Mouse (Mus musculus) lung, postnatal 25 days (tissue): ENCODE measurements around the gene Fstl3.
A peak's percentile ranks its signal among the peaks of the same experiment; 100 is the strongest.

Experiments used
- DNase-seq: peaks from one replicate; pipeline ENCODE4 v3.0.0; 2022; ENCODE audit warnings: low spot score

The Fstl3 gene

DNA sequence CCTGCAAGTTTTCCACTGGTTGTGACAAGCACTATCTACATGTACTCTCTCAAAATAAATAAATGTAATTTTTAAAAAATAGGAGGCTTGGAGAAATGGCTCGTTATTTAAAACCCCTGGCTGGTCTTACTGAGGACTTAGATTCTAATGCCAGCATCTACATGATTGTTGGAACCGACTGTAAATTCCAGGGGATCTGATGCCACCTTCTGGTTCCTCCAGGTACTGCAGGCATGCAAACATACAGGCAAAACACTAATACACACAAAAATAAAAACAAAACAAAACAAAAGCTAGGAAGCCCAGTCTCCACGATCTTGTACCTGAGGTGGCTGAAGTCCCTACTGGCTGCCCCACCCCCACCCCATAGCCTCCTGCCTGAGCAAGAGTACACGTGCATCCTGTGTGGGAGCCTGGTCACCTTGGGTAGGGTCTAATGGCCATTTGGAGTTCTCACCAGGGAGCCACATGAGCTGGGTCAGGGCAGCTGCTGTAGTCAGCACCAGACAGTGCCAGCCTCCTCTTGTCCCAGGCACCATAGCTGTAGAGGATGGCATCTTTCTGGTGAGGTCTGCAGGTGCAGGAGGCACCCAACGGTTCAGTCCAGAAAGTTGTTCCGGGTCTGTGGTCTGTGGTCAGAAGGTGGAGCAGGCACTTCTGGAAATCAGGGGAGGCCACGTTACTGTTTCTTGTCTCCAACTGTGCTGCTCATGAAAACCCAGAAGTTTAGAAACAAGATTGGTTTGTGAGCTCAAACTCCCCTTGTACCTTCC is 11.5 kb downstream of the Fstl3 start:
- DNase-seq: peak; percentile 79

DNA sequence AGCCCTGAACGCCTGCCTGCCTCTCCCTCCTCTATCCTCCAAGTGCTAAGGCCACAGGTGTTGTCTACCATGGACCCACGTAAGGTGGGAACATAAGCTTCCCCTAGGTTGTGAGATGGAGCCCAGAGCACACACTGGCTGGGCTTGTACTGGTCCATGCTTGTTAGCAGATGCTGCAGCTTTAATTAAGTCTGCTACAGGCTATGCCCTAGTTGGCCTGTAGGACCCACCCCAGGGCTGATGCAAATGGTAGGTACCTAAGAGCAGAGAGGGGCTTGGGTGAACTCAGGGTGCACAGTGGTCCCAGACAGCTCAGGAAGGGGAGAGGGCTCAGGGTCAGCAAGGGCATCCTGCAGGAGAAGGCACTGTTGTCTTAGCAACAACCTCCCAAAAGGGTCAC is 12.5 kb downstream of the Fstl3 start:
- DNase-seq: no peak

DNA sequence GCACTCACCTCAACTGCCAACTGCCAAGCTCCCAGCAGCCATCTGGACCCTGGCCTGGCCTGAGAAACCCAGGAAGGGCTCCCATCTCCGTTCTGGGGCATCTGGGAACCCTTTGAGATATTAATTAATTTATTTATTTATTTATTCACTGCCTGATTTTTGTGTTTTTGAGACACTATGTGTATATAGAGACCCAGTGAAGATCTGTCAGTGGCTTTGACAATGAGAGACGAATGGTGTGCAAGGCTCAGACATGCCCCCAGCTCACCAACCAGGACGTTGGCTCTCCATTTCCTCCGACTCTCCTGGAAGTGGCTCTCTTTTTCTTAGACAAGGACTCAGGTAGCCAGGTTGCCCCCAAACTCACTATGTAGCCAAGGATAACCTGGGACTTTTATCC is 13.8 kb downstream of the Fstl3 start, which contains the start of gene Prss57:
Prss57 (minus strand) TSS at position 101 of the 400 bp plus-strand sequence.
- no peak for DNase-seq

DNA sequence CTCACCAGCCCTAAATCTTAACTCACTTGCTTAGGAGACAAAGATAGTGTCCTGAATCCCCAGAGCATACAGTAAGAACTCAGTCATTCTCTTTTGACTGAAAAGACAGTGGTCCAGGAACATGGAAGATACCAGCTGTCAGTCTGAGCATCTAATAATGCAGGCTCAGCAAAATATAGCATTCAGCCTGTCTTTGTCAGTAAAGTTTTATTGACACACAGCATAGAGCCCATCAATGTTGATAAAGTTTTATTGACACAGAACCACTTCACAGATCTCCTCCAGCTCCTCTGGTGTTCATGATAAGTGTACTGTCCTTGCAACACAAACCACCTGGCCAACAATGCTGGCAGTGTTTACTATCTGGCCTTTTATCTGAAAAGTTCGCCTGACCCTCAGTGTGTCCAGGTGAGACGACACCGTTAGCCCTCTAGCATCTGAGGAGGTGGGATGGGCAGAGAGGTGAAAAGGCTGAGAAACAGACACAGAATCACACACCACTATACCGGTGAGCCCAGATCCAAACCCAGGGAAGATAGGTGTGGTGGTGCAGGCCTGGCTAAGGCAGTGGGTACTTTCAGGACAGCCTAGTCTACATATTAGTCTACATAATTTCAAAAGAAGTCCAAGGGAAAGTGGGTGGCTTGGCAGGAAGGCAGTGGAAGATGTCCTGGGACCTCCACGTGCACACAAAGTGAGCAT is 15.4 kb downstream of the Fstl3 start:
- no peak for DNase-seq

DNA sequence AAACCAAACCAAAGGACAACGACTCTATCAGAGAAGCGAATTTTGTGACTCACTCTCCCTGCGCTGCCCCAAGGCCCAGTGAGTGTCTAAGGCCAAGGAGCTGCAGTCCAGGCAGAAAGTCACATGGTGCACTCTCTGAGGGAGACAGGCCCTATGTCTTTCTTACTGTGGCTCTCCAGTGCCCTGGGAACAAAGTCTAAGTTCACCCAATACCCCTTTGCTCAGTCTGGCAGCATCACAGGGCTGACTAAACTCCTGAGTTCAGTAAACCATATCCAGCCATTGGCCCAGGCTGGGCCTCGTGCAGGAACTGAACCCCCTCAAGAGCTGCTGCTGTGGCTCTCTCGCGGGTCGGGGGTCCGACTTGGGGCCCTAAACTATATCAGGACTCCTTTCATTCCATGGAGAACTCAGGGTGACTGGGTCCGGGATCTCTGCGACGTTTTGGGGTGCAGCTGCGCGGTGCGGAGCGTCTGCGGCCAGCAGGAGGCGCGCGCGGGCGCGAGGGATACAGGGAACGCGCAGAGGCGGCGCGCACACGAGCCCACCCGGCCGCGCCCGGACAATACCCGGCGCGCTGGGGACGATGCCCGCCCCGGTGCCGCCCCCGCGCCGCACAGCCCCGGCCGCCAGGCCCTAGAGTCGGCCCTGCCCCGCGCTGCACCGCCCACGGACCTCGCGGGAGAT is 16.1 kb downstream of the Fstl3 start, which contains the start of gene Palm:
Palm (plus strand) TSS at position 522 of the 687 bp plus-strand sequence.
- peak; percentile 68 for DNase-seq

DNA sequence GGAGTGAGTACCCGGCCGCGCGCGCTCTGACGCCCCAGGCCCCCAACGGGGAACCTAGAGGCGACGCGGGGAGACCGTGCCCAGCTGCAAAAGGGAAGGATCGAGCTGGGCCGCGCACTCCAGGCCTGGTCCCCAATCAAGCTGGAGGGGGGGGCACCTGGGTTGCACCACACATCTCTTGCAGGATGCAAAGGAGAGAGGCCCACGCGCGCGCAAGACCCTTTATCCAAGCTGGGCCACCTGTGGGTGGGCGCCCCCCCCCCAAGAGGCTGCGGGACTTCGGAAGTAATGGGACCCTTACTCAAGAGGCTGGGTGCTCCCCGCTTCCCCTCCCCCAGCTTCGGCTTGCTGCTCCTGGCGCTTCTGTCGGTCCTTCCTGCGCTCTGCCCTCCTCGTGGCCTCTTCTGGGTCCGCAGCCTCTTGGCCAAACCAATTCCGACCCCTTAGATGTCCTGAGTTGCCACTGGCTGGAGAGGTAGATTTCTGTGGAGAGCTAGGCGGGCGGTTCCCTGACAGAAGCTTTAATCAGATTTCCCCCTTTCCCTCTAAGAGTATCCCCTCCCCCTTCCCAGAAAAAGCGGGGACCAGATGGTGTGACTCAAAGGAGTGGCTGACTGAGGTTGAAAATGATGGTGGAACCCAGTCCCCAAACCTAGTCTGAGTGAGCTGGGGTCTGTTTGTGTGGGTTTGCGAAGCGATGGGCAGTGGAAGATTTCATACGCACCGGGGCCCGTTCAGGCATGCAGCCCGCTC is 16.8 kb downstream of the Fstl3 start:
- DNase-seq: no peak

DNA sequence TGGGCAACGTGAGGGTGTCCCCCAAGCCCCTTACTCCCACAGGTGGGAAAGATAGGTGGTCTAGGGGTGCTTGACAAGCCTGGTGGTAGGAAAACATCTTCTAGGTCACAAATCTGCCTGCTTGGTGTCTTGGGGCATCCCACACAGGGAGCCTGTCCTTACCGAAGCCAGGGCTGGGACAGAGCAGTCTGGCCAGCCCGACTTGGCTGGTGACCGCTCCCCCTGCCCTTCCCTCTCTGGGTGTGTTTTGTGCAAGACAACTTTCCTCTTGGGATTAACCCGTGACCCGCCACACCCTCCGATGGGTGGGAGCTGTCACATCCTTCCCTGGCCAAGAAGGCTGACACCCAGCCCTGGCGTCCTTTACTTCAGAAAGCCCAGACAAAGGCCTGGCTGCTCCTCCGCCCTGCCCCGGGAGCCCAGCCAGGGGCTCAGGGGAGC is 17.4 kb downstream of the Fstl3 start:
- DNase-seq: peak; percentile 83

DNA sequence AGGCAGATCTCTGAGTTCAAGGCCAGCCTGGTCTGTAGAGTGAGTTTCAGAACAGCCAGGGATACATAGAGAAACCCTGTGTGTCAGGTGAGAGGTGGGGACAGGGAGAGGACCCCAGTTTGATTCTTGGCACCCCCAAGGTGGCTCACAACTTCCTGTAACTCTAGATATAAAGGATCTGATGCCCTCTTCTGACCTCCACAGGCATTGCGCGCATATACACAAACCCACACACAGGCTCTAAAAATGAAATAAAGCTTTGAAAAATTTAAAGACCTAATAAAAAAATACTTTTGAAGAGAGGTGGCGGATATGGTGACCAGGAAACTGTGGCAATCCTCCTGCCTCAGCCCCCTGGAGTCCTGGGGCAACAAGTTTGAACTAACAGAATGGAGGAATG is 18.8 kb downstream of the Fstl3 start:
- DNase-seq: no peak

DNA sequence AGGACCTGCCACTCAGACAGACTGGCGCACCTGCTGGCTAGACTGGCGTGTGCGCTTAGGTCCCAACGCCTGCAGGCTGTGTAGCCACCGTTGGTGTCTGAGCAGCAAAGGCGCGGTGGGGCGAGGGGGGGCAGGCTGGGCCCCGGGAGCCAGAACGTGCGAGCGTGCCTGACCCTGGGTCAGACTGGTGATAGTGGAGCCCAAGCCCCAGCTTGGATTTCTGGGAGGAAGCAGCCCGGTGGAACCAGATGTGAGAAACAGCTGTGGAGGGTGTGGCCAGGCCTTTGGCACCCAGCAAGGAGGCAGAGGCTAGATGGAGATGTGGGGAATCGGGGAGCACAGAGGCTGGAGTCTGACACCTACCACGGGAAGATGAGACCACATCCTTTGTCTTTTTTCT is 20.3 kb downstream of the Fstl3 start:
- no peak for DNase-seq

DNA sequence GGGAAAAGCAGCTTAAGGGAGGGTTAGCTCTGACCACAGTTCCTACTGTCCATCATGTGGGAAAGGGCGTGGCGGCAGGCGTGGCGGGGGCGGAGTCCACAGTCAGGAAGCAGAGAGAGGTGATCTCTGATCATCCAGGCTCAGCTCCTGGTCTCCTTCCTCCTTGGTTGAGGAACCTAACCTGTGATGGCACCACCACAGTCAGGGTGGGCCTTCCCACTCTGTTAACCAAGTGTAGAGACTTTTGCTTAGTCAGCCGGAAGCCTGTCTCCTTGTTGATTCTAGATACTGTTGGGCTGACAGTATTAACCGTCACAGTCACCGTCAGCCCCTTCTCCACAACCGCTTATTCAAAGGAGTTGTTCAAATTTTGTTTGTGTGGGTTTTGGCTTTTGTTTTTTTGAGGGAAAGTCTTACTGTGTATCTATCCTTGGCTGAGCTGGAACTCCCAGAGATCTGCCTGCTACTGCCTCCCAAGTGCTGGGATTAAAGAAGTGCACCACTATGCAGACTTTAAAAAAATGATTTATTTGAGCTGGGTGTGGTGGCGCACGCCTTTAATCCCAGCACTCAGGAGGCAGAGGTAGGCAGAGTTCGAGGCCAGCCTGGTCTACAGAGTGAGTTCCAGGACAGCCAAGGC is 21.3 kb downstream of the Fstl3 start:
- no peak for DNase-seq

DNA sequence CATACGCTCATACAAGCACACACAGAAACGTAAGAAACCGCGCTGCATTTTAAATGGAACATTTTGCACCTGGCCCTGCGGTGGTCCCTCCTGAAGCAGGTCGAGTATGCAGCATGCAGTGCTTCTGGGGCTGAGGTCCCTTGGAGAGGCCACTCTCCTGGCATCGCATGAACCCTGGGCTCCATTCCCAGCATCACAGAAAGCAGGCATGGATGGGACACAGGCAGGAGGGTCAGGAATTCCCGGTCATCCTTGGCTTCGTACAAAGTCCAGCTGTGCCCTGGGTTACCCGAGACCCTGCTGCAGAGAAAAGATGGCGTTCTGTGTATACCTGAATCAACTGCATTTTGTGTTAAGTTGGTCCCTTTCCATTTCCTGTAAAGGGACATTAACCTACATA is 23.4 kb downstream of the Fstl3 start:
- DNase-seq: no peak

DNA sequence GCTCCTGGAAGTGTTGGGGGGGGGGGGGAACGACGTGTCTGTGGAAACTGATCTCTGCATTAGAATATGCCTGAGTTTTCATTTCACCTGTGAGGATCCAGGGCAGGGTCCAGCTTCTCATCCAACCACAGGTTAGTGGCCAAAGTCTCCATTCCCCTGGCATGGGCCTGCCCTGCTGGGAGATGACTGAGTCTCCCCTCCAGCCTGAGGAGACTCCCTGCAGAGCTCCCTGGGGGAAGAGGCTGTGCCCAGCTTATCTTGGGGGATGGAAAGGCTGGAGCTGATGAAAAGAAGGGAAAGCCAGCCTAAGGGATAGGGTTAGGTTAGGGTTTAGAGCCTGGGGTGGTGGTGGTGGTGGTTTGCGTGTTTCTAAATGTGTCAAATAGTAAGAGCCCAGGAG is 24.8 kb downstream of the Fstl3 start:
- DNase-seq: no peak

DNA sequence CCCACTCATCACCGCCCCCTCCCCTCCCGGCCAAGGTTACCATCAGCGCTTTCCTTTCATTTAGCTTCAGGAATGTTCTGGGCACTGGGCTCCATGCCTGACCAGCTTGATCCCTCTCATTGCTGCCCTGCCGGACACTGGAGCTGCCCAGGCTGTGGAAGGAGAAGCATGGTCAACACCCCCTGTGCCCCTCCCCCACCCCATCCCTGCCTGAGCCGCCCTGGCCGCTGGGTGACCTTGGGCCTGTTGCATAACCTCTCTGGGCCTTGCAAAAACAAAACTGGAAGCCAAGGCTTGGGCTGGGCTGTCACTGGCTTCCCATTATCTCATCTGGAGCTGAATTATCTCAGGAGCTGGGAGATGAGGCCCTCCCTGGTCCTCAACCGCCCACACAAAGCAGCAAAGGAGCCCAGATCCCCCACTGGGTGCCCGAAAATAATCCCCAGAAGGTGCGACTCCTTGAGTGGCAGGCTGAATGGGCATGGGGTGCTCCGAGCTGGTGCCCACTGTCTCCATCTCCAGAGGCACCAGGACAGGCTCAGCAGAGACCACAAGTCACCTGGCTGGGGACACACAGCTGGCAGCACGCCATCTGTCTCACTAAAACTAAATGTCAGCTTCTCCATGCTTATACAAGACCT is 25.4 kb downstream of the Fstl3 start:
- peak; percentile 71 for DNase-seq

DNA sequence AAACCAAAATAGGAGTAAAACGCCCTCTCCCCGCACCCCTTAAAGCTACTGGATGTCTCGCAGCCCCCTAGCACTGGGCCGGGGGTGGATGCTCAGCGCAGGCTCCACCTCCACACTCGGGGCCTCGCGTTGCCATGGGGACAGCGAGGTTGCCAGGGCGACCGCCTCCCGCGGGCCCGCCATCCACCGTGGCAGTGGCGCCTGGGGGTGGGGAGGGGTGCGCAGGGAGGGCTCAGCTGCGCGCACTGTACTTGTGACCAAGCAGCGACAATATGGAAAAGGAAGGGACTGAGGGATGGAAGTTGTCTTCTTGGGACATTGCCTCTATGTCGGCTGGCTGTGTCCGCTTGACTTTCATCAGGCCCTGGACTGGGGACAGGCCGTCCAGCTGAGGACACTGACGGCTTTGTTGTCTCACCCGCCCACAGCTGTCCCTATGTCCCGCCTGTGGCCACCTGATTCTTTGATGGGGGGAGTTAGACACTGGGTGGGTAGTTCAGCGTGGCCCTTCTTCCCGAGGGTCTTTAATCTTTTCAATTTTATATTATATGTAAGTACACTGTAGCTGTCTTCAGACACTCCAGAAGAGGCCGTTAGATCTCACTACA is 26.7 kb downstream of the Fstl3 start:
- DNase-seq: no peak

DNA sequence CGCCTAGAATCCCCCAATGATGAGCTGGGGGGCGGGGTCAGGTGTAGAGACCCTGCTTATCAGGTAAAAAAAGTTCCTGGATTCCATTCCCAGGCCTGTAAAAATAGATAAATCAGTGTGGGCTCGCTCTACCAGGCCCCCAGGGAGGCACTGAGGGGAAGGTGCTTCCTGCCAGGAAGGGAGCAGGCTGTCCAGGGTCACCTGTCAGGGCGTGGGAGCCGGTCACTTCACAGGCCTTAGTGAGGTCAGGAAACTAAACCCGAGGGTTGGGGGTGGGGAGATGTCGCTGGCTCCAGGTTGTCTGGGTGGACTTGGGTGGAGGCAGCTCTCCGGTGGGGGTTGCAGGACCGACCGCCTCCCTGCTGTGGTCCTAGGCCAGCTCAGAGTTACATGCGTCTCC is 28.6 kb downstream of the Fstl3 start:
- no peak for DNase-seq

DNA sequence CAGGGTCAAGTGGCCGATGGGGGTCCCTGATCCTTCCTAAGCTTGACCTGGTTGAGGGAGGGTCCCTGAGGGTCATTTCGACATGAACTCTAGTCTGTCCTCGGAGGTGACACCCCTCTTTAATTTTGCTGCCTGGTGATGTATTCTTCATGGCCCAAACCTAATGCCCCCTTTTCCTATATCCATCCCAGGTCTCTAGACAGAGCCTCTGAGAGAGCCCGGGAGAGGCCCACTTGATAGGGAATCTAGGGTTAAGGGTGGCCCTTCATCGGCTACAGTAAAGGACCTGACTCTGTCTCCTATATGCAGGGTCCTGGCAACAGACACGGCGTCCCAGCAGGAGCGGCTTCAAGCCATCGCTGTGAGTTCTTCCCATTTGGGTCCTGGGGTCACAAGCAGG is 29.3 kb downstream of the Fstl3 start:
- no peak for DNase-seq

DNA sequence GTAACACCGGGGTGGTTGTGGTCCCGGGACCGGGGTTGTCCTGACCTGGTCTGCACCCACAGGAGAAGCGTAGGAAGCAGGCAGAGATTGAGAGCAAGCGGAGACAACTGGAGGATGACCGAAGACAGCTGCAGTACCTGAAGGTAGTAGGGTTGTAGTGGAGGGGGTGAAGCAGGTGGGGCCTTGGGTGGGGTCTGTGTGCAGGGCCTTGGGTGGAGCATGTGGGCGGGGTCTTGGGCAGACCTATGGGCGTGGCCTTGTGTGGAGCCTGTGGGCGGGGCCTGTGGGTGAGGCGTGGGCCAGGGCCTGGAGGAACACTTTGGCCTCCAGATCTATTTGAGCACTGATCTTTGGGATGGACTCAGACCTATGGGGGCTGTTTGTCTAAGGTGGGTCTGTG is 29.9 kb downstream of the Fstl3 start:
- DNase-seq: no peak

DNA sequence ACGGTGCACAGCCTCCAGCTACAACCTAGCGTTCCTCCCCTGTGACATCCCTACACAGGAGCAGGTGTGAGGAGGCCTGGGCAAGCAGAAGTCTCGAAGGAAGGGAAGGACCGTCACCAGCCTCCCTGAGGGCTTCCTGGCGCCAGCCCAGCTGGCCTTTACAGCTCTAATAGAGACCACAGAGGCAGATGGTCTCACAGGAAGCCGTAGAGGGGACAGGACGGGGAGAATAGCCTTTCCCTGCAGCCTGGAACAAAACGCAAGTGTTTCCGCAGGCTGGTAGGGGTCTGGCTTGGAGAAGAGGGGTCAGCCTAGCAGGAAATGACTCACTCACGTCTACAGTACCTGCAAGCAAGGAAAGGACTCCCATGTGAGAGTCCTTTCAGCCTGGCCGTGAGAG is 30.8 kb downstream of the Fstl3 start:
- DNase-seq: no peak

DNA sequence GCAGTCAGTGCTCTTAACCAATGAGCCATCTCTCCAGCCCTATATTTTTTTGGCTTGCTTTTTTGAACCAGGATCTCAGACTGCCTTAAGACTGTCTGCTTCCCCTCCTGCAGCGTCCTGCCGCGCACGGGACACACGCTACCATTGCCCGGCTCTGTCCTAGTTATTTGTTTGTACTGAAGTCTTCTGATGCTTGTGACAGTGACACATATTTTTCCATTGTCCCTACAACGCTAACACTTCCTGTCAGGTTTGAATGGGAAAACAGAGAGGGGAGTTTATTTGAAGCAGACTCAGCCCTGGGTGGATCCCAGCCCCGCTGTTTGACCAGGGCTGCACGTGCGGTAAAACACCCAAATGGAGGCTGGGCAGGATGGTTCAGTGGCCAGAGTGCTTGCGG is 31.7 kb downstream of the Fstl3 start:
- DNase-seq: peak; percentile 56

DNA sequence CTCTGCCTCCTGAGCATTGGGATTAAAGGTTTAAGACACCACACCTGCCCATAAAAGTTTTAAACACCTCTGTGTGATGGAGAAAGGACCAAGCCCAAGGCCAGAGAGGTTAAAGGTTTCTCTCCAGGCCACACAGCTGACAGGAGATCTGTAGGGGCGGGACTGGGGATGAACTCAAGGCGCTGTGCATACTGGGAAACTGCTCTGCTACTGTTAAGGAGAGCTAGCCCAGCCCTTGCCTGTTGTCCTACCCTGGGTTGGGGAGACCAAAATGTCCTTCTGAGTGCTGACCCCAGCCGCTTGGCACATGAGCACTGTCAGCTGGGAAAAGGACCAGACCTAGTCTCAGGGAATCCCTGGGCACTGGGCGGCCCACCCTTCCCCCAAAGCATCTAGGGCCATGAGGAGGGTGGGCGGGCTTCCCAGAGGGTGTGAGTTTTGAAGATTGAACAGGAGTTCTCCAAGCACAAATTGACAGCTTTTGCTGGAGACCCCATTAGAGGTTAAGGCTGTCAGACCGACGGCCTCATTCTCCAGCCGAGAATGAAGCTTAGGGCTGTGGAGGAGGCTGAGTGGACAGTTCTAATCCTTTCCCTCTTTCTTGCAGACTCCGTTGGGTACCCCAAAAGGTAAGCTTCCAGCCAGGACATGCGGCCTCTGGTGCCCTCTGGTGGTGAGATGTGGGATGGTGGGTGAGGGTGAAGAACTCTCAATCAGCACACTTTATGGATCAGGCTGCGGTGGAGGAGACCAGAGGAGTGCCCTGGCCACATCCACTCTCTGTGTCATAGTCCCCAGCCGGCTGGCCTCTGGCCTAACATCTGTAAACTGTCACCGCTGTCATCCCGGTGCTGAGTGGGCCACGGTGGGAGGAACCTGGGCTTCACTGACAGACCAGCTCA is 34.9 kb downstream of the Fstl3 start:
- DNase-seq: peak; percentile 83
